Mouse (Mus musculus): ENCODE data around the gene Ripor1.

DNA sequence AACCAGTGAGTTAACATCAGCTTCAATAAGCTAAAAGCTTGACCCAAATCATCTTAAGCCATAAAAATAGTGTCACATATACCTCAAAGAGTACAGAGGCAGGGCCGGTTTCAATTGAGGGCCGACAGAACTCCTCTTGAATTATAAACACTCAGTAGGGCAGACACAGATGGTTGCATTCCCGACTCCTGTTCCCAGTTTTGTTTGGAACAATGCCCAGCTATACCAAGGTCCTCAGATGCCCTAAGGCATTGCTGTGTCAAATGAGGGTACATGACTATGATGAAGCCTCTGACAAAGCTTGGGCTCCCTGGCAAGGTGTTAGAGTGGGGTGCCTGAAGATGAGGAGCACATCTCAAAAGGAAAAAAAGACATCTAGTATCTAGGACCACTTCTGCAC is 29.5 kb upstream of the Ripor1 start:
- TF ChIP-seq POLR2A (IDR thresholded peaks at IDR 0.05; ENCODE audit: extremely low read depth, insufficient read depth, low read length) (no peak), CTCF (IDR thresholded peaks at IDR 0.05; ENCODE audit: extremely low read depth, insufficient read depth, low read length) (no peak)
